In the genomic region with DNA sequence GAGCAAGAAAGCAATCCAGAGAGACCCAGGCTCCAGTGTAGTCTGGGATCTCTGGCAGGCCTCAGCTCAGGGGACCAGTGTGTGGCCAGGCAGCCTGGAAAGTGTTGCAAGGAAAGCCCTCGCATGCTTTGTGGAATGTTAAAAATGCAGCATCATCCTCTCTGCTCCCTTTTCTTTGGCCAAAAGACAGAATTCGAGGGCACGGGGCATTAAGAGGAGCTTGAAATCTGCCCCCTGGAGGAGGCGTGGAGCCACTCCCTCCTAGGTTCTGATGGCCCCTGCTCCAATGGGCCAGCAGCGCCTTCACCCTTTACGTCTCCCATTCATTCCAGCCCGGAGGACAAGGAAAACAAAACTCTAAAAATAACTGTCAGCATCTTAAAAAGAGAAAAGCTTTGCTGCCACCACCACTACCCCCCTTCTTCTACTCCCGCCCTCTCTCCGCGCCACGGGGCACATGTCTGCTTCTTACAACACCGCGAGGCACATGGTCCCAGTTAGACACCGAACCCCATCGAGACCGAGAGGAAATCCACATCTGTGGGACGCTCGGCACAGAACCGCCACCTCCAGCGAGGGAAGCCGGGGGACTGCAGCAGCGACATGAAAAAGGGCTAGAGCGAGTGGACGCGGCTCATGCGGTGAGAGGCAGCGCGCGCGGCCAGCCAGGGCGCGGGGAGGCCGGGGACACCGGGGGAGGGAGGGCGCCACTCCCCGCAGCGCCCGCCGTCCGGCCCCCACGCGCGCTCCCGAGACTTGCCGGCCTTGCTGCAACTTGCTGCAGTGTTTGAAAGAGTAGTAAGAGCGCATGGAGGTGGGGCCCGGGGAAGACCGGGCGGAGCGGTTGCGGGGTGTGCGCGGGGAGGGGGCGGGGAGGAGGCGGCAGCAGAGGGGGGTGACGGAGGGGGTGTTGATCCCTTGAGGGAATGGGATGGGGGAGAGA, we compare ENCODE assay signal across 9 mouse cellular contexts. TPM values are rescaled to one million over a fixed set of nuclear protein-coding genes. Genes with fewer than 3 reads are reported as not detected.
DNase-seq lines count a peak whose midpoint lies in the region; ATAC-seq and TF ChIP-seq lines count a peak whose summit lies in the region.
"Had no signal": no experiment of that assay in that cellular context is flagged by ENCODE, and none has a peak within 500 bp of the region (broad histone marks: within the 10 kb centered on the region; RNA-seq: fewer than 3 reads in every experiment).

A gene (plus strand): TSS at position 279 of the 943 bp plus-strand sequence.

- DNase-seq in adrenal gland, adult (ENCODE audit: inconsistent age in 2 of 2, low spot score in 1 of 2) = peak; percentile 3 to 42
- DNase-seq in adrenal gland, adult 8-10 months = no peak
- DNase-seq in adrenal gland, postnatal 25 days = peak; percentile 19
- DNase-seq in heart, postnatal 4 days = peak; percentile 19
- peak; percentile 47 to 58 for DNase-seq in left cerebral cortex, adult 8-10 months (ENCODE audit: low spot score in 2 of 2)
- DNase-seq in midbrain, embryonic 14.5 days = peak; percentile 76
- peak; percentile 22 for DNase-seq in stomach, postnatal 0 days (ENCODE audit: low spot score)

- H3K36me3 ChIP-seq in embryonic facial prominence, embryonic 15.5 days = no peaks in the 10 kb centered on the region
- H3K36me3 ChIP-seq in midbrain, embryonic 14.5 days (ENCODE audit: control insufficient read depth, insufficient read depth, low read length) = no peaks in the 10 kb centered on the region
- no peaks in the 10 kb centered on the region for H3K36me3 ChIP-seq in stomach, postnatal 0 days (ENCODE audit: control insufficient read depth, insufficient read depth, low read length)

- TF ChIP-seq CTCF in stomach, postnatal 0 days (IDR thresholded peaks at IDR 0.05; ENCODE audit: low read depth) = peak; percentile 31; the same call in 1 of the 2 replicates

- peaks cover 14% of the 10 kb centered on the region for H3K4me1 ChIP-seq in embryonic facial prominence, embryonic 15.5 days
- H3K4me1 ChIP-seq in midbrain, embryonic 14.5 days (ENCODE audit: control insufficient read depth, insufficient read depth, low read length) = no peaks in the 10 kb centered on the region; the same call in 1 of the 2 replicates
- H3K4me1 ChIP-seq in stomach, postnatal 0 days (replicated peaks; ENCODE audit: control insufficient read depth, insufficient read depth) = no peaks in the 10 kb centered on the region

- no peak for TF ChIP-seq EP300 in stomach, postnatal 0 days (optimal IDR thresholded peaks at IDR 0.05)

- H3K4me3 ChIP-seq in embryonic facial prominence, embryonic 15.5 days (replicated peaks) = peak within 1 kb of the TSS; percentile 57
- H3K4me3 ChIP-seq in midbrain, embryonic 14.5 days (replicated peaks; ENCODE audit: low read depth, low read length) = peak within 1 kb of the TSS; percentile 66
- H3K4me3 ChIP-seq in stomach, postnatal 0 days (ENCODE audit: low read depth, low read length) = peak within 1 kb of the TSS; percentile 46

- H3K9ac ChIP-seq in embryonic facial prominence, embryonic 15.5 days = peak within 1 kb of the TSS; percentile 37
- H3K9ac ChIP-seq in midbrain, embryonic 14.5 days (replicated peaks; ENCODE audit: low read length) = peak within 1 kb of the TSS; percentile 72
- 0 out of 2 replicates have a peak within 1 kb of the TSS, but pooled peaks have one; percentile 31 for H3K9ac ChIP-seq in stomach, postnatal 0 days (ENCODE audit: low read length)

- peaks cover 13% of the 10 kb centered on the region for H3K27me3 ChIP-seq in embryonic facial prominence, embryonic 15.5 days
- H3K27me3 ChIP-seq in midbrain, embryonic 14.5 days (ENCODE audit: control insufficient read depth, insufficient read depth, low read length) = no peaks in the 10 kb centered on the region
- no peaks in the 10 kb centered on the region for H3K27me3 ChIP-seq in stomach, postnatal 0 days (ENCODE audit: control insufficient read depth, insufficient read depth, low read length)

- under 1% methylated on average over 54 of the region's 56 CpGs for WGBS in embryonic facial prominence, embryonic 15.5 days
- WGBS in midbrain, embryonic 14.5 days = under 1% methylated on average over 45 of the region's 56 CpGs
- WGBS in stomach, postnatal 0 days = under 1% methylated on average over 44 of the region's 56 CpGs

- H3K27ac ChIP-seq in embryonic facial prominence, embryonic 15.5 days (replicated peaks) = no peak within 1 kb of the TSS
- H3K27ac ChIP-seq in midbrain, embryonic 14.5 days (replicated peaks; ENCODE audit: low read depth, low read length) = peak within 1 kb of the TSS; percentile 78
- no peak within 1 kb of the TSS for H3K27ac ChIP-seq in stomach, postnatal 0 days (replicated peaks)

- ATAC-seq in embryonic facial prominence, embryonic 15.5 days (ENCODE audit: insufficient number of reproducible peaks, low FRiP score, low TSS enrichment, low read depth) = peak; percentile 66
- peak; percentile 83 for ATAC-seq in midbrain, embryonic 14.5 days (ENCODE audit: low FRiP score, low TSS enrichment)
- 0 out of 2 replicates have a peak, but pooled peaks have one; percentile 24 for ATAC-seq in stomach, postnatal 0 days (ENCODE audit: low FRiP score, low TSS enrichment)

- peak within 1 kb of the TSS; percentile 97 for H3K4me2 ChIP-seq in embryonic facial prominence, embryonic 15.5 days (replicated peaks)
- peak within 1 kb of the TSS; percentile 73 for H3K4me2 ChIP-seq in midbrain, embryonic 14.5 days (ENCODE audit: low read length)
- H3K4me2 ChIP-seq in stomach, postnatal 0 days (replicated peaks; ENCODE audit: low read depth) = peak within 1 kb of the TSS; percentile 79

- no peaks in the 10 kb centered on the region for H3K9me3 ChIP-seq in embryonic facial prominence, embryonic 15.5 days (replicated peaks)
- H3K9me3 ChIP-seq in midbrain, embryonic 14.5 days (ENCODE audit: control insufficient read depth, low read length) = no peaks in the 10 kb centered on the region
- H3K9me3 ChIP-seq in stomach, postnatal 0 days (ENCODE audit: control insufficient read depth, low read length) = no peaks in the 10 kb centered on the region

RNA-seq across cellular contexts. Expression of the gene that starts here (rescaled TPM):
- under 1 TPM in 3 of 4 experiments, not detected in 1; 0.09 to 0.62 (median 0.15) TPM for total RNA-seq in adrenal gland, adult 8-10 months (2022)
- not detected in 2 replicates for total RNA-seq in adrenal gland, postnatal 25 days (2021)
- 0.84 and 1.3 TPM in 2 replicates for polyA plus RNA-seq in embryonic facial prominence, embryonic 15.5 days (2015; fragmentation: Nextera tagmentation; extraction: Ambion mirVana)
- total RNA-seq in heart, postnatal 4 days (2021) = not detected
- 10 to 100 TPM in 3 of 4 experiments, 1 to 10 TPM in 1; 8.1 to 12.3 (median 10.6) TPM for total RNA-seq in left cerebral cortex, adult 8-10 months (2022)
- polyA plus RNA-seq in midbrain, embryonic 14.5 days (2014; fragmentation: Nextera tagmentation; extraction: Ambion mirVana) = 9.4 and 11.4 TPM in 2 replicates
- polyA plus RNA-seq in stomach, postnatal 0 days (2015; fragmentation: Nextera tagmentation; extraction: Ambion mirVana) = 0.12 and 0.24 TPM in 2 replicates
- total RNA-seq: hematopoietic stem cell, adult 5-6 weeks had no signal

Comparison
In these comparisons a context has a peak if more than half of its experiments do, and no peak if none do; other contexts are left out.
1. Peak in DNase-seq in adrenal gland, postnatal 25 days; RNA of the gene not detected or under 1 TPM.
2. Peak in DNase-seq in heart, postnatal 4 days; RNA of the gene not detected or under 1 TPM.
3. Peak in DNase-seq, ATAC-seq, H3K4me3 ChIP-seq, H3K9ac ChIP-seq and H3K4me2 ChIP-seq in stomach, postnatal 0 days; RNA of the gene not detected or under 1 TPM.
4. ATAC-seq: peak in every context shown above with its lines; median percentile 83 in midbrain, embryonic 14.5 days; 66 in embryonic facial prominence, embryonic 15.5 days; 24 in stomach, postnatal 0 days.